In genomic region chr9:56151745-56152481, GRCm38 (mm10) we compare ENCODE assay signal across 8 mouse cellular contexts. TPM values are rescaled to one million over a fixed set of nuclear protein-coding genes. Genes with fewer than 3 reads are reported as not detected.
DNase-seq lines count a peak whose midpoint lies in the region; ATAC-seq and TF ChIP-seq lines count a peak whose summit lies in the region.

No protein-coding gene starts in this region.

- H3K27ac ChIP-seq in layer of hippocampus, adult 2 months: peak overlapping the region; percentile 77
- peak overlapping the region; percentile 63 for H3K27ac ChIP-seq in embryonic facial prominence, embryonic 14.5 days (replicated peaks; ENCODE audit: low read depth, low read length)
- H3K27ac ChIP-seq in heart, embryonic 16.5 days (ENCODE audit: low read length): peak overlapping the region; percentile 87
- peak overlapping the region; percentile 68; the same call in 1 of the 2 replicates for H3K27ac ChIP-seq in limb, embryonic 15.5 days

- peak in 1 of 2 experiments; percentile 36 for DNase-seq in layer of hippocampus, adult 2 months (ENCODE audit: low spot score in 2 of 2)
- DNase-seq in layer of hippocampus, postnatal 36 days: no peak
- DNase-seq in embryonic facial prominence, embryonic 14.5 days (ENCODE audit: low spot score): peak; percentile 76
- no peak for DNase-seq in T-cell, adult 2 months (ENCODE audit: low spot score)
- DNase-seq in urinary bladder, postnatal 10 days (ENCODE audit: low spot score): no peak
- DNase-seq in layer of hippocampus, adult 9-10 months (ENCODE audit: low spot score): no peak

- 0 out of 2 replicates have a peak, but pooled peaks have one; percentile 50 for ATAC-seq in embryonic facial prominence, embryonic 14.5 days (ENCODE audit: low read depth)
- peak; percentile 86 for ATAC-seq in heart, embryonic 16.5 days (replicated peaks; ENCODE audit: extremely low read depth, insufficient read depth, low FRiP score)
- no peak for ATAC-seq in limb, embryonic 15.5 days (ENCODE audit: insufficient number of reproducible peaks, low FRiP score, low TSS enrichment, low read depth)

- 50% methylated on average over 7 of the region's 7 CpGs for WGBS in embryonic facial prominence, embryonic 14.5 days
- WGBS in heart, embryonic 16.5 days: 29% methylated on average over 7 of the region's 7 CpGs
- WGBS in limb, embryonic 15.5 days: 49% methylated on average over 7 of the region's 7 CpGs

- H3K9ac ChIP-seq in embryonic facial prominence, embryonic 14.5 days (ENCODE audit: low read depth, low read length): no peak overlapping the region; the same call in 1 of the 2 replicates
- H3K9ac ChIP-seq in heart, embryonic 16.5 days (ENCODE audit: low read length): peak overlapping the region; percentile 44; the same call in 1 of the 2 replicates
- H3K9ac ChIP-seq in limb, embryonic 15.5 days: no peak overlapping the region

- TF ChIP-seq CTCF in layer of hippocampus, adult 2 months (conservative IDR thresholded peaks at IDR 0.05): no peak

- peaks cover 21% of the 10 kb centered on the region for H3K4me1 ChIP-seq in embryonic facial prominence, embryonic 14.5 days (ENCODE audit: control insufficient read depth, insufficient read depth, low read length)
- H3K4me1 ChIP-seq in heart, embryonic 16.5 days (ENCODE audit: control insufficient read depth, insufficient read depth, low read length): peaks cover 42% of the 10 kb centered on the region
- peaks cover 11% of the 10 kb centered on the region; the same call in 1 of the 2 replicates for H3K4me1 ChIP-seq in limb, embryonic 15.5 days

- peaks cover 16% of the 10 kb centered on the region for H3K36me3 ChIP-seq in embryonic facial prominence, embryonic 14.5 days (ENCODE audit: control insufficient read depth, insufficient read depth, low read length)
- H3K36me3 ChIP-seq in heart, embryonic 16.5 days (ENCODE audit: control insufficient read depth, insufficient read depth): peaks cover 3% of the 10 kb centered on the region; the same call in 1 of the 2 replicates
- H3K36me3 ChIP-seq in limb, embryonic 15.5 days: peaks cover 4% of the 10 kb centered on the region

- H3K27me3 ChIP-seq in embryonic facial prominence, embryonic 14.5 days (replicated peaks; ENCODE audit: control insufficient read depth, insufficient read depth, low read length): no peaks in the 10 kb centered on the region
- no peaks in the 10 kb centered on the region for H3K27me3 ChIP-seq in heart, embryonic 16.5 days (ENCODE audit: control insufficient read depth, insufficient read depth, low read length)
- H3K27me3 ChIP-seq in limb, embryonic 15.5 days: no peaks in the 10 kb centered on the region

- H3K4me2 ChIP-seq in embryonic facial prominence, embryonic 14.5 days (ENCODE audit: low read depth, low read length): peak overlapping the region; percentile 15; the same call in 1 of the 2 replicates
- peak overlapping the region; percentile 29 for H3K4me2 ChIP-seq in heart, embryonic 16.5 days (ENCODE audit: low read depth, low read length)
- no peak overlapping the region for H3K4me2 ChIP-seq in limb, embryonic 15.5 days

- H3K9me3 ChIP-seq in embryonic facial prominence, embryonic 14.5 days (ENCODE audit: control insufficient read depth, low read length): no peaks in the 10 kb centered on the region
- 0 out of 2 replicates have a peak, but pooled peaks cover 4% of the 10 kb centered on the region for H3K9me3 ChIP-seq in heart, embryonic 16.5 days (replicated peaks; ENCODE audit: control insufficient read depth, low read length)
- no peaks in the 10 kb centered on the region for H3K9me3 ChIP-seq in limb, embryonic 15.5 days

- H3K4me3 ChIP-seq in layer of hippocampus, adult 2 months: peak overlapping the region; percentile 6; the same call in 1 of the 2 replicates
- H3K4me3 ChIP-seq in embryonic facial prominence, embryonic 14.5 days (ENCODE audit: low read depth, low read length): no peak overlapping the region
- peak overlapping the region; percentile 4 for H3K4me3 ChIP-seq in heart, embryonic 16.5 days (ENCODE audit: low read length)
- no peak overlapping the region for H3K4me3 ChIP-seq in limb, embryonic 15.5 days

RNA-seq across cellular contexts. Expression of gene Tspan3, which starts 13.4 kb away (rescaled TPM):
- 100 to 1,000 TPM; 309 to 331 TPM for total RNA-seq in layer of hippocampus, adult 2 months (2021)
- 100 to 1,000 TPM; 329 to 341 TPM for total RNA-seq in layer of hippocampus, postnatal 36 days (2021)
- 509 and 543 TPM in 2 replicates for polyA plus RNA-seq in embryonic facial prominence, embryonic 14.5 days (2014; fragmentation: Nextera tagmentation; extraction: Ambion mirVana)
- polyA plus RNA-seq in heart, embryonic 16.5 days (2015; fragmentation: Nextera tagmentation; extraction: Ambion mirVana): 457 and 460 TPM in 2 replicates
- polyA plus RNA-seq in limb, embryonic 15.5 days (2015; fragmentation: Nextera tagmentation; extraction: Ambion mirVana): 463 and 504 TPM in 2 replicates

Comparison
In these comparisons a context has a peak if more than half of its experiments do, and no peak if none do; other contexts are left out.
1. H3K4me3 ChIP-seq: peak in layer of hippocampus, adult 2 months (single experiment) and heart, embryonic 16.5 days (single experiment); none in embryonic facial prominence, embryonic 14.5 days (single experiment) and limb, embryonic 15.5 days (single experiment).
2. Peak in every context shown above with its lines, with median percentiles within 50 percentile points of each other: H3K27ac ChIP-seq.